Mouse (Mus musculus): ENCODE results near the gene Cradd. TPM values are rescaled to one million over a fixed set of nuclear protein-coding genes. Genes with fewer than 3 reads are reported as not detected.

Cradd gene
- polyA plus RNA-seq, 1 experiment: 4.0 TPM

DNA sequence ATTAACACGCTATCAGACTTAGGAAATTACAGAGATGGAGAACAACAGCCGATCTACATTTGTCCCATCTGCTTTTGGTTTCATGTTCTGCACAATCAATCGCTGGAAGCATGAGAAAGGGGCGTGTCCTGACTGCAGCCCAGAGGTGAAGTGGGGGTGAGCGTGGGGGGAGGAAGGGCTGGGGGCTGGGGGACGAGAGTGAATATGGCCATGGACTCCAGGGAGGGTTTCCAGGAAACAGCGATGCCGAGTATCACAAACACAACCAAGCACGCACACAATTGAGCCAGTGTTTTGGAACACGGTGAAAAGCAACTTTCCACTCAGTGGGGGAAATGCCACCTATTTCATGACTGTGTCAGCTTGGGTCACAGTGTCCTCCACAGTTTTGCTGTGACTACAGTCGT is 130.1 kb downstream of the Cradd start:
- TF ChIP-seq CTCF (IDR thresholded peaks at IDR 0.05; ENCODE audit: control insufficient read depth, insufficient read depth, insufficient replicate concordance, low read depth, low read length) (no peak), POLR2A (IDR thresholded peaks at IDR 0.05; ENCODE audit: control insufficient read depth, low read depth, low read length) (no peak)
- Histone ChIP-seq H3K27me3 (ENCODE audit: control insufficient read depth, insufficient read depth, low read length) (no peaks in the 10 kb centered on the region), H3K27ac (ENCODE audit: control insufficient read depth, insufficient read depth, low read depth, low read length) (no peak overlapping the region), H3K4me1 (ENCODE audit: control insufficient read depth, insufficient read depth, low read length) (no peaks in the 10 kb centered on the region; the same call in 1 of the 2 replicates), H3K4me3 (ENCODE audit: control insufficient read depth, low read depth, low read length) (no peak overlapping the region), H3K36me3 (ENCODE audit: control insufficient read depth, insufficient read depth, low read length) (no peaks in the 10 kb centered on the region)

DNA sequence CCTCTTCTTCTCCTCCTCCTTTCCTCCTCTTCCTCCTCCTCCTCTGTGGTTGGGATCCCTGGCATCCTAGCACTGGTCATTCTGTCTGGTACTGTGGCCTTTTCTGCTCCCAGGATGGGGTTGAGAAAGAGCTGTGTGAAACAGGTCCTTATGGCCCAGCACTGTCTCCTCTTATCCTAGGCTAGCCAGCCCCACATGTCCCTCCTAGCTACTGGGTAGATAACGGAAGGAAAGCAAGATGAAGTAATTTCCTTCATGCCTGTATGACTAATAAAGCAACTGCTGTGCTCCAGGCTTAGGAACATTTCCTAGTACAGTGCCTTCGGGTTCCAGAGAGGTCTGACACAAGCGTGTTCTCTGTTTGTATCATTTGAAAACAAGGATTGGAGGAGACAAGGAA is 132.1 kb downstream of the Cradd start:
- no peaks in the 10 kb centered on the region; the same call in 1 of the 2 replicates for H3K4me1 ChIP-seq (ENCODE audit: control insufficient read depth, insufficient read depth, low read length)
- no peaks in the 10 kb centered on the region for H3K27me3 ChIP-seq (ENCODE audit: control insufficient read depth, insufficient read depth, low read length)
- H3K27ac ChIP-seq (ENCODE audit: control insufficient read depth, insufficient read depth, low read depth, low read length): no peak overlapping the region
- H3K36me3 ChIP-seq (ENCODE audit: control insufficient read depth, insufficient read depth, low read length): no peaks in the 10 kb centered on the region
- TF ChIP-seq POLR2A (IDR thresholded peaks at IDR 0.05; ENCODE audit: control insufficient read depth, low read depth, low read length) (no peak), CTCF (IDR thresholded peaks at IDR 0.05; ENCODE audit: control insufficient read depth, insufficient read depth, insufficient replicate concordance, low read depth, low read length) (no peak)
- no peak overlapping the region for H3K4me3 ChIP-seq (ENCODE audit: control insufficient read depth, low read depth, low read length)

DNA sequence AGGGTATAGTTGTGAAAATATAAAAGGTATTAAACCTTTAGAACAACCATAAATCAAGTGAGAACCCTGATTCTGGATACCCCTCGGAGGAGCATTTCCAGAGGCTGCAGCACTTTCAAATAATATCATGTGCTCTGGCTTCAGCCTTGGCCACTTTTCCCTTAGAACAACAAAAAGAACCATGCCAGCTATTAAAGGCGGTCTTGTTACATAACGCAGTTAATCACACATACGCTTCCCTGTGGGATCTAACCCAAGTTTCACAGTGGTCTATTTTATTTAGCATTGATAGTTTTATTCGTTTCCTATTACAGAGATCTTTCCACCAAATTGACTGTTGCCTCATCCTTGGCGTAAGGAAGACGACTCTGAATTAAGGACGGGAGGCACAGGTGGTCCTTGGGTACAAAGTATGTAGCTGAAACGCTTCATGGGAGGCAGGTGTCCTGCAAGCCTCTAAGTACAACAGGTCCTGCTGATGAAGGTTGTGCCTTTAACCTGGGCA is 132.7 kb downstream of the Cradd start:
- H3K4me1 ChIP-seq (ENCODE audit: control insufficient read depth, insufficient read depth, low read length): no peaks in the 10 kb centered on the region; the same call in none of the 2 replicates
- H3K36me3 ChIP-seq (ENCODE audit: control insufficient read depth, insufficient read depth, low read length): no peaks in the 10 kb centered on the region
- no peaks in the 10 kb centered on the region for H3K27me3 ChIP-seq (ENCODE audit: control insufficient read depth, insufficient read depth, low read length)
- H3K4me3 ChIP-seq (ENCODE audit: control insufficient read depth, low read depth, low read length): no peak overlapping the region
- TF ChIP-seq CTCF (IDR thresholded peaks at IDR 0.05; ENCODE audit: control insufficient read depth, insufficient read depth, insufficient replicate concordance, low read depth, low read length) (no peak), POLR2A (IDR thresholded peaks at IDR 0.05; ENCODE audit: control insufficient read depth, low read depth, low read length) (no peak)
- H3K27ac ChIP-seq (ENCODE audit: control insufficient read depth, insufficient read depth, low read depth, low read length): no peak overlapping the region

DNA sequence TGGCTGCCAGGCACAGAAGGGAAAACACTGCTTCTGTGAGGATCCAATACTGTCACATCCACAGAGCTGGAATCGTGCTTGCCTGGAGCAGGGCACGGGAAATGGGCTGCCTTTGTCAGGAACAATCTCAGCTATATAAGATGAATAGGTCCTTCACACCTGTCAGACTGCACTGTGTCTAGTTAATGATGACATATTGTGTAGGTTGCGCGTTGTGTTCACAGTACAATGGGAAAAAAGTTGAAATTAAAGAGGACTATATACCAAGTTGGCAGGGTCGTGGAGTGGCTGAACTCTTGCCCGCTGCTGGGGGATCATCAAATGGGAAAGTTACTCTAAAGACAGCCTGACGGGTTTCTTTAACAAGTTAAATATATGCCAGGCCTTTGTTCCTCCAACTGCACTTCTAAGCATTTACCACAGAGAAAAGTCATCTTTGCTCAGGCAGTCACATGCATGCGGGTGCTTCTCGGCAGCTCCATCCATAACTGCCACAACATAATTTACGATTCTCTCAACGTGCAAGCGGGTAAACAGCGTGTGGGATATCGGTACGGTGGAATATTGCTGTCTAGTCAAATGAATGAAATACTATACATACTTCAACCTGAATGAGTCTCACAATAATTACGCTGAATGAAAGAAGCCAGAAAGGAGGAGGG is 134.3 kb downstream of the Cradd start:
- Histone ChIP-seq H3K4me1 (ENCODE audit: control insufficient read depth, insufficient read depth, low read length) (no peaks in the 10 kb centered on the region; the same call in none of the 2 replicates), H3K36me3 (ENCODE audit: control insufficient read depth, insufficient read depth, low read length) (no peaks in the 10 kb centered on the region), H3K27ac (ENCODE audit: control insufficient read depth, insufficient read depth, low read depth, low read length) (no peak overlapping the region), H3K4me3 (ENCODE audit: control insufficient read depth, low read depth, low read length) (no peak overlapping the region), H3K27me3 (ENCODE audit: control insufficient read depth, insufficient read depth, low read length) (no peaks in the 10 kb centered on the region)
- TF ChIP-seq CTCF (IDR thresholded peaks at IDR 0.05; ENCODE audit: control insufficient read depth, insufficient read depth, insufficient replicate concordance, low read depth, low read length) (no peak), POLR2A (IDR thresholded peaks at IDR 0.05; ENCODE audit: control insufficient read depth, low read depth, low read length) (no peak)

DNA sequence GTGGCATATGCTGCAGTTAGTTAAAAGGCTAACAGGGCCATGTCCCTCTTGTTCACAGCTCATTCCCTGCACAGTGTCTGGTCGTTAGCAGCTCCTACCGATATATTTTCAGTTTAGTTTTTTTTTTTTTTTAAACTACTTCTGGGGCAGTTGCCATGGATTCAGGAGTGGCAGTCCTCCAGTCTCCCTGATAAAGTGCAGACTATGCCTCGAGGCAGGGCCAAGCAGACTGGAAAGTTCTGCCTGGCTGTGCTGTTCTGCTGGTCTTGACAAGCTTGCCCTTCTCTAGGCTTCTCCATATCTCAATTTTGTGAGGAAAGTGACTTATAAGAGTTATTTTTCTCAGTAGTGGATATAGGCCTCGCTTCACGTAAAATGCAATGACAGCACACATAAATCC is 139.7 kb downstream of the Cradd start:
- H3K4me1 ChIP-seq (ENCODE audit: control insufficient read depth, insufficient read depth, low read length): no peaks in the 10 kb centered on the region; the same call in none of the 2 replicates
- H3K27ac ChIP-seq (ENCODE audit: control insufficient read depth, insufficient read depth, low read depth, low read length): no peak overlapping the region
- no peak for TF ChIP-seq POLR2A (IDR thresholded peaks at IDR 0.05; ENCODE audit: control insufficient read depth, low read depth, low read length)
- TF ChIP-seq CTCF (IDR thresholded peaks at IDR 0.05; ENCODE audit: control insufficient read depth, insufficient read depth, insufficient replicate concordance, low read depth, low read length): no peak
- H3K27me3 ChIP-seq (ENCODE audit: control insufficient read depth, insufficient read depth, low read length): no peaks in the 10 kb centered on the region
- no peak overlapping the region for H3K4me3 ChIP-seq (ENCODE audit: control insufficient read depth, low read depth, low read length)
- no peaks in the 10 kb centered on the region for H3K36me3 ChIP-seq (ENCODE audit: control insufficient read depth, insufficient read depth, low read length)

DNA sequence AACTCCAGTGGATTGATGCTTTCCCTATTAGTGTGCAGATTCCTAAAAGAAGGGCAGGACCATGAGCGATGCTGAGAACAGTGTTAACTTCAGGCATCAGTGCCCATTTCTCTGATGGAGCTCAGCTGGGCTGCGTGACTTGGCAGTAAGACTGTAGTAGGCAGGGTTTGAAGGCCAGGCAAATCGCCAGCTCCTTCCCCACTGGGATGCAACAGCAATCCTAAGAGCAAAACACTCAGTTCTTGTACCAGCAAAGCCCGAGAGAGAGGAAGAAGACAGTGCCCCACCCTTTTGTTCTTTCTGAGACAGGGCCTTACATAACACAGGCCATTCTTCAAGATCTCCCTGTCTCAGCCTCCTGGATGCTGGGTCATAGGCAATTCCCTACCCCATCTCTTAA is 140.9 kb downstream of the Cradd start:
- H3K4me3 ChIP-seq (ENCODE audit: control insufficient read depth, low read depth, low read length): no peak overlapping the region
- no peaks in the 10 kb centered on the region for H3K36me3 ChIP-seq (ENCODE audit: control insufficient read depth, insufficient read depth, low read length)
- TF ChIP-seq CTCF (IDR thresholded peaks at IDR 0.05; ENCODE audit: control insufficient read depth, insufficient read depth, insufficient replicate concordance, low read depth, low read length) (no peak), POLR2A (IDR thresholded peaks at IDR 0.05; ENCODE audit: control insufficient read depth, low read depth, low read length) (no peak)
- no peaks in the 10 kb centered on the region; the same call in none of the 2 replicates for H3K4me1 ChIP-seq (ENCODE audit: control insufficient read depth, insufficient read depth, low read length)
- no peak overlapping the region for H3K27ac ChIP-seq (ENCODE audit: control insufficient read depth, insufficient read depth, low read depth, low read length)
- H3K27me3 ChIP-seq (ENCODE audit: control insufficient read depth, insufficient read depth, low read length): no peaks in the 10 kb centered on the region

DNA sequence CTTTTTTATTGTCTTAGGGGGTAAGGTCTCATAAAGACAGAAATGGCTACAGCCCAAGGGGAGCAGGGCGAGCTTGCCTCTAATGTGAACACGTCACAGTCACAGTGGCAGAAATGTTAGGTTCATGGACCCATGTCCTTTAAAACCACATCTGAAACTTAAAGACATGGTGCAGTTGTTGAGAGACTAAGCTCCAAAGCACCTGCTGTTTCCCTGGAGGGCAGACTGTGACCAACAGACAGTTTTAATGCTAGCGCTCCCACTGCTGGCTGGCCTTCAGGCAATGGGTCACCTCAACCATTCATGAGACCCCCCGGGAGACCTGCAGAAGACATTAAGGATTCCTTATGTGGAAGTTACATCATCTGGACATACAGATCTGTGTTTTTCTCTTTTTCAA is 141.5 kb downstream of the Cradd start:
- no peaks in the 10 kb centered on the region for H3K27me3 ChIP-seq (ENCODE audit: control insufficient read depth, insufficient read depth, low read length)
- no peak overlapping the region for H3K4me3 ChIP-seq (ENCODE audit: control insufficient read depth, low read depth, low read length)
- H3K36me3 ChIP-seq (ENCODE audit: control insufficient read depth, insufficient read depth, low read length): no peaks in the 10 kb centered on the region
- H3K27ac ChIP-seq (ENCODE audit: control insufficient read depth, insufficient read depth, low read depth, low read length): no peak overlapping the region
- no peaks in the 10 kb centered on the region; the same call in none of the 2 replicates for H3K4me1 ChIP-seq (ENCODE audit: control insufficient read depth, insufficient read depth, low read length)
- no peak for TF ChIP-seq CTCF (IDR thresholded peaks at IDR 0.05; ENCODE audit: control insufficient read depth, insufficient read depth, insufficient replicate concordance, low read depth, low read length)
- TF ChIP-seq POLR2A (IDR thresholded peaks at IDR 0.05; ENCODE audit: control insufficient read depth, low read depth, low read length): no peak

All from testis, adult 2 months (tissue).